Mouse (Mus musculus): ENCODE measurements around the gene Gzmm. TPM values are rescaled to one million over a fixed set of nuclear protein-coding genes. Genes with fewer than 3 reads are reported as not detected.

Gzmm gene
- polyA plus RNA-seq, 1 experiment from 2014 or later = 2.2 TPM

DNA sequence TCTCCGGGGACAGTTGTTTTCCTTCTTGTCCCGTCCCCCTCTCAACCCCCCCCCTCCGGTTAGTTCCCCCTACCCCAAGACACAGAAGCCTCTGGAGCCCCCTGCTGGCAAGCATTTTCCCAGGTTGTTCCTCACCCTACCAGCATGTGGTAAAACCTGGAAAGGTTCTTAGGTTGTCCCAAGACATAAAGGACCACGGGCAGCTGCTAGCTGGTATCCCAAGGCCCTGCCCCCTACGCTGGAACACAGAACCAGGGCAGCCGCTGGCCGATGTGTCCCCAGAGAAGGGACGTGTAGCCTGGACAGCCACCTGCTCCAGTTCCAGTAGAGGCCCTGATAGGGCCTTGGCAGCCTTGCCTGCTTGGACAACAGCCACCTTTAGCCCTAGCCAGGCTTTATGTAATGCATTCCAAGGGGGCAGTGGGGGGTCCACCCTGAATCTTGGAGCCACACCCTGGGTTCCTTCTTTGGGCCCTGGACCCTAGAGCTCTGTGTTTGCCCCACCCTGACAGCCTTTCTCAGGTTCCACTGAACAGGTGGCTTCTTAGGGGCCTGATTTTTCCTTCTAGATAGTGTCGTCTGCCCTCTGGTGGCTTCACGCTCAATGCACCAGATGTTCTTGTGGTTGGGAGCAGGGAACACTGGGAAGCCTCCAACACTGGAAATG is 5.8 kb upstream of the Gzmm start:
- H3K4me3 ChIP-seq = peak overlapping the region; percentile 69
- H3K4me2 ChIP-seq = peak overlapping the region; percentile 91
- no peaks in the 10 kb centered on the region for H3K27me3 ChIP-seq (replicated peaks)
- no peak for ATAC-seq (replicated peaks)
- H3K9me3 ChIP-seq = no peaks in the 10 kb centered on the region
- H3K36me3 ChIP-seq (replicated peaks) = peaks cover 8% of the 10 kb centered on the region; the same call in 1 of the 2 replicates
- peak overlapping the region; percentile 60 for H3K9ac ChIP-seq
- peaks cover 26% of the 10 kb centered on the region for H3K4me1 ChIP-seq
- WGBS = 5% methylated on average over 10 of the region's 10 CpGs
- no peak overlapping the region; the same call in 1 of the 2 replicates for H3K27ac ChIP-seq

- no peak for ATAC-seq (replicated peaks)
- H3K27me3 ChIP-seq (replicated peaks) = no peaks in the 10 kb centered on the region
- no peak overlapping the region for H3K27ac ChIP-seq
- peaks cover 26% of the 10 kb centered on the region for H3K4me1 ChIP-seq
- 89% methylated on average over 6 of the region's 6 CpGs for WGBS
- peak overlapping the region; percentile 60 for H3K9ac ChIP-seq
- peaks cover 14% of the 10 kb centered on the region; the same call in 1 of the 2 replicates for H3K36me3 ChIP-seq (replicated peaks)
- peak overlapping the region; percentile 69; the same call in 1 of the 2 replicates for H3K4me3 ChIP-seq
- H3K9me3 ChIP-seq = no peaks in the 10 kb centered on the region
- peak overlapping the region; percentile 91 for H3K4me2 ChIP-seq
Measured at GRCm38 (mm10) chr10:79683726-79684640, 4.8 kb upstream of the Gzmm start.

DNA sequence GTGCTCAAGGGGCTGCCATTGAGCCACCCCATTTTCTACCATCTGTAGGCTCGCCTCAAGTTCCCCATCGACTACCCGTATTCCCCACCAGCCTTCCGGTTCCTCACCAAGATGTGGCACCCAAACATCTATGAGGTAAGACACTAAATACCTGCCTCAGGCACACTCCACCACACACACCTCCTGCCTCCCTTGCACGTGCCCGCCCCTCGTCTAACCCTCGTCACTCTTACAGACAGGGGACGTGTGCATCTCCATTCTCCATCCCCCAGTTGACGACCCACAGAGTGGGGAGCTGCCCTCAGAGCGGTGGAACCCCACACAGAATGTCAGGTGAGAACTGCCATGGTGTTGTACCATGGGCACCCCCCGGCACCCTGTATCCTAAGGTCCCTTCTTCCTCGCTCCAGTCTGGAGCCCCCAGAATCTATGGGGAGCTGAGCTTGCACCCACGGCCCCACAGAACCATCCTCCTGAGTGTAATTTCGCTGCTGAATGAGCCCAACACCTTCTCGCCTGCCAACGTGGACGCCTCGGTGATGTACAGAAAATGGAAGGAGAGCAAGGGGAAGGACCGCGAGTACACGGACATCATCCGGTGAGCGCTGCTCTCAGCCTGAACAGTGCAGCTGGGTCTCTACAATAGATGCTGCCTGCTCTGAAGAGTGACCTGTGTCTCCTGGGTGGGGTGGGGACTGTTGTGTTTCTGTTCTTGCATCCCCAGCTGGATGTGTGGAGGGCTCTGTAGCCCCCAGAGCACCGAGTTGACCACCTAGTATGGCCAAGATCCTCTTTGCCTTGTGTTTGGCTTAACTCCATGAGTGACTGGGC is 3.8 kb upstream of the Gzmm start:
- no peak overlapping the region for H3K9ac ChIP-seq
- WGBS = 94% methylated on average over 25 of the region's 25 CpGs
- H3K36me3 ChIP-seq (replicated peaks) = peaks cover 15% of the 10 kb centered on the region; the same call in 1 of the 2 replicates
- ATAC-seq (replicated peaks) = no peak
- no peaks in the 10 kb centered on the region for H3K9me3 ChIP-seq
- no peak overlapping the region for H3K4me2 ChIP-seq
- H3K4me1 ChIP-seq = peaks cover 26% of the 10 kb centered on the region
- no peak overlapping the region for H3K4me3 ChIP-seq
- H3K27ac ChIP-seq = no peak overlapping the region
- no peaks in the 10 kb centered on the region for H3K27me3 ChIP-seq (replicated peaks)

DNA sequence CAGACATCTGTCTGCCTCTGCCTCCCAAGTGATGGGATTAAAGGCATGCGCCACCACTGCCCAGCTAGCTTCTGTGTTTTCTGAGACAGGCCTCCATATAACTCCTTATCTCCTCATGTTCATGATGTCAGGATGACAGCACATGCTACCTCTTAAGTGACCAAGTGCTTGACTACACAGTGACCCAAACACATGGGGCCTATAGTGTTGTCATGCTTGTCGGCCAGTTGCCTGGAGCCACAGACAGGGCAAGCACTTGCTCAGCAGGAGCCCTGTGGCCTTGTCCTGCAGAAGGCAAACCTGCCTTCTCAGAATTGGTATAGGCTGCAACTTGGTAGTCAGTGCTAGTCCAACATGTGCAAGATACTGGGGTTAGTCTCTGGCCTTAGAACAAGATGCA is 2.6 kb upstream of the Gzmm start:
- peaks cover 21% of the 10 kb centered on the region for H3K4me1 ChIP-seq

GRCm38 (mm10) chr10:79686691-79687090 is 2.1 kb upstream of the Gzmm start:
- Histone ChIP-seq H3K27ac (no peak overlapping the region), H3K4me3 (no peak overlapping the region), H3K36me3 (replicated peaks) (peaks cover 15% of the 10 kb centered on the region; the same call in 1 of the 2 replicates), H3K4me1 (peaks cover 19% of the 10 kb centered on the region), H3K9me3 (no peaks in the 10 kb centered on the region), H3K27me3 (replicated peaks) (no peaks in the 10 kb centered on the region), H3K4me2 (no peak overlapping the region), H3K9ac (no peak overlapping the region)
- ATAC-seq (replicated peaks) = no peak
- 95% methylated on average over 1 of the region's 1 CpGs for WGBS

More for the DNA sequence above, 2.6 kb upstream of the Gzmm start:
- H3K27ac ChIP-seq = no peak overlapping the region
- H3K36me3 ChIP-seq (replicated peaks) = peaks cover 15% of the 10 kb centered on the region; the same call in 1 of the 2 replicates
- no peak overlapping the region for H3K4me2 ChIP-seq
- H3K9ac ChIP-seq = no peak overlapping the region
- no peak overlapping the region for H3K4me3 ChIP-seq
- no peak for ATAC-seq (replicated peaks)
- H3K27me3 ChIP-seq (replicated peaks) = no peaks in the 10 kb centered on the region
- H3K9me3 ChIP-seq = no peaks in the 10 kb centered on the region
- WGBS = 91% methylated on average over 2 of the region's 2 CpGs

DNA sequence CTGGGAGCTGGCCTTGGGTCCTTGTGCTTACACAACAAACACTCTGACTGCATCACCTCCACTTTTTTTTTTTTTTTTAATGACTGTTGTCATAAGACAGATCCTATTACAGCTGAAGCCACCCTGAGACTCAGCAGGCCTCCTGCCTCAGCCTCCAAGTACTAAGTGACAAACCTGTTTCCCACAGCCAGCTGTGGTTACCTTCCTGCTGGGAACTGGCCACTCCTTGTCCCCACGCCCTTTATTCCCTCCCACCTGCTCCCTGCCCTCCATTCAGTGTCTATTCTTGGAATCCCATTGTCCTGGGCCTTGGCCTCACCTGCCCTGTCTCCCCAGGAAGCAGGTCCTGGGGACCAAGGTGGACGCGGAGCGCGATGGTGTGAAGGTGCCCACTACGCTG is 1.3 kb upstream of the Gzmm start:
- Histone ChIP-seq H3K4me2 (no peak overlapping the region), H3K9ac (no peak overlapping the region), H3K9me3 (no peaks in the 10 kb centered on the region), H3K27me3 (replicated peaks) (no peaks in the 10 kb centered on the region), H3K4me3 (no peak overlapping the region), H3K4me1 (peaks cover 19% of the 10 kb centered on the region), H3K27ac (no peak overlapping the region), H3K36me3 (replicated peaks) (peaks cover 15% of the 10 kb centered on the region; the same call in 1 of the 2 replicates)
- 94% methylated on average over 6 of the region's 6 CpGs for WGBS
- ATAC-seq (replicated peaks) = no peak

- peaks cover 15% of the 10 kb centered on the region; the same call in 1 of the 2 replicates for H3K36me3 ChIP-seq (replicated peaks)
- H3K9ac ChIP-seq = no peak overlapping the region
- H3K4me1 ChIP-seq = peaks cover 3% of the 10 kb centered on the region
- no peak for ATAC-seq (replicated peaks)
- no peaks in the 10 kb centered on the region for H3K9me3 ChIP-seq
- no peak overlapping the region for H3K4me3 ChIP-seq
- H3K4me2 ChIP-seq = no peak overlapping the region
- no peaks in the 10 kb centered on the region for H3K27me3 ChIP-seq (replicated peaks)
- no peak overlapping the region for H3K27ac ChIP-seq
- WGBS = 95% methylated on average over 3 of the region's 3 CpGs
Measured at GRCm38 (mm10) chr10:79689178-79689577, 358 bp downstream of the Gzmm start.

DNA sequence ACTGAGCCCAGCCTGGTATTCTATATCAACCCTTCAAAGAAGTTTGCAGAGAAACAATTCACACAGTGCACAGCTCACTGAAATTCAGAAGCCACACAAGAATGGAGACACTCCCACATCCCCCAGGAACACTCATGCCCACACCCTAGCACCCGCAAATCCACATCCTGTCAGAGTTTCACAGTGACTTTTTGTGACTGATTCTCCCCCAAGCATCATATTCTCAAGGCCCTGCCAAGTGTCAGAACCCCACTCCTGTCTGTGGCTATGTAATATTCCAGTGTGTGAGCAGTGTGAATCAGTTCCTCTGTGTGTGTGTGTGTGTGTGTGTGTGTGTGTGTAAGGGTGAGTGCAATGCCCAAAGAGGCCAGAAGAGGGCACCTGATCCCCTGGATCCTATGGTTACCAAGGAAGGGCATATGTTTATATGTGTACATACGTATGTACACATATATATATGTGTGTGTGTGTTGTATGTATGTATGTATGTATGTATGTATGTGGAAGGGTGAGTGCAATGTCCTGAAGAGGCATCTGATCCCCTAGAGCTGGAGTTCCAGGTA is 3.2 kb downstream of the Gzmm start:
- no peak overlapping the region for H3K4me3 ChIP-seq
- no peaks in the 10 kb centered on the region for H3K9me3 ChIP-seq
- H3K36me3 ChIP-seq (replicated peaks) = peaks cover 9% of the 10 kb centered on the region; the same call in 1 of the 2 replicates
- H3K27me3 ChIP-seq (replicated peaks) = no peaks in the 10 kb centered on the region
- ATAC-seq (replicated peaks) = no peak
- 98% methylated on average over 2 of the region's 2 CpGs for WGBS
- H3K4me2 ChIP-seq = no peak overlapping the region
- H3K27ac ChIP-seq = no peak overlapping the region
- no peaks in the 10 kb centered on the region for H3K4me1 ChIP-seq
- no peak overlapping the region for H3K9ac ChIP-seq

DNA sequence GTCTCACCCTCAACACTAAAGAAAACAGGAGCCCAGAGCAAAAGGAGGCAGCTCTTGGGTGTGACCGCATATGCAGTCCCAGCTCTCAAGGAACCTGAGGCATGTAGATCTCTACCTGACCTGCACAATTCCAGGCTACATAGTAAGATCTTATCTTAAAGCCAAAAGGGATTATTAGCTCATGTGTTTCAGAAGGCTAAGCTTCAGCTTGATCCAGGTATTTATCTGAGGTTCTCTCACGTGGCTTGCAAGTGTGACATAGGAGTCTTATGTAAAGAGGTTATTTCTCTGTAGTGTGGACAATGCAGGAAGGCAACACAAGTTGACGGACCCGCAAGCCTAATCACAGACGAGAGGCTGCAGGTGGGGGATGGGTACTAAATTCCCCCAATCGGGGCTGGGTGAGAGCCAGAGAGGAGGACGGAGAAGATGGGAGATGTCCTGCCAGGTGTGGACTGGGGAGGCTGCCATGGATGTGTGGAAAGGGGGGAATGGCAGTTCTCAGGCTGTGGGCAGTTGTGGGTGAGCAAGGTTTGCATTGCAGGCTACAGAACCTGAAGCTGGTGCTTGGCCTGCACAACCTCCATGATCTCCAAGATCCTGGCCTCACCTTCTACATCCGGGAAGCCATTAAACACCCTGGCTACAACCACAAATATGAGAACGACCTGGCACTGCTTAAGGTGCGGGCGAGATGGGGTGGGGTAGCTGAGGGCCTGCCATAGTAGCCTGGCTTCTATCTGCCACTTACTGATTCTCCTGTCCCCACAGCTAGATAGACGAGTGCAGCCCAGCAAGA is 5.0 kb downstream of the Gzmm start:
- Histone ChIP-seq H3K4me1 (no peaks in the 10 kb centered on the region), H3K4me2 (no peak overlapping the region), H3K9me3 (no peaks in the 10 kb centered on the region), H3K27me3 (replicated peaks) (no peaks in the 10 kb centered on the region), H3K36me3 (replicated peaks) (0 out of 2 replicates have a peak, but pooled peaks cover 3% of the 10 kb centered on the region), H3K9ac (no peak overlapping the region), H3K27ac (no peak overlapping the region), H3K4me3 (no peak overlapping the region)
- WGBS = 81% methylated on average over 12 of the region's 12 CpGs
- ATAC-seq (replicated peaks) = no peak

DNA sequence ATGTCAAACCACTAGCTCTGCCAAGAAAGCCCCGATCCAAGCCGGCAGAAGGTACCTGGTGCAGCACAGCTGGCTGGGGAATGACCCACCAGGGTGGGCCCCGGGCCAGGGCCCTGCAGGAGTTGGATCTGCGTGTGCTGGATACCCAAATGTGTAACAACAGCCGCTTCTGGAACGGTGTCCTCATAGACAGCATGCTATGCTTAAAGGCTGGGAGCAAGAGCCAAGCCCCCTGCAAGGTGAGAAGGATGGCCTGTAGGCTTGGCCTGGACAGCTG is 5.5 kb downstream of the Gzmm start:
- Histone ChIP-seq H3K9me3 (no peaks in the 10 kb centered on the region), H3K4me2 (no peak overlapping the region), H3K27me3 (replicated peaks) (no peaks in the 10 kb centered on the region), H3K36me3 (replicated peaks) (no peaks in the 10 kb centered on the region), H3K27ac (no peak overlapping the region), H3K9ac (no peak overlapping the region), H3K4me3 (no peak overlapping the region), H3K4me1 (no peaks in the 10 kb centered on the region)
- WGBS = 88% methylated on average over 6 of the region's 6 CpGs
- ATAC-seq (replicated peaks) = no peak

Data from midbrain, embryonic 15.5 days (tissue).